In genomic region chr7:90442518-90443080, GRCm38 (mm10) we compare ENCODE assay signal across 8 mouse cellular contexts. TPM values are rescaled to one million over a fixed set of nuclear protein-coding genes. Genes with fewer than 3 reads are reported as not detected.
DNase-seq lines count a peak whose midpoint lies in the region; ATAC-seq lines count a peak whose summit lies in the region.

Gene Crebzf (plus strand): TSS chr7:90442729.

- no peaks in the 10 kb centered on the region for H3K9me3 ChIP-seq in heart, embryonic 14.5 days (ENCODE audit: control insufficient read depth, low read length)
- H3K9me3 ChIP-seq in liver, embryonic 13.5 days (replicated peaks): no peaks in the 10 kb centered on the region
- no peaks in the 10 kb centered on the region for H3K9me3 ChIP-seq in stomach, embryonic 16.5 days (replicated peaks; ENCODE audit: control insufficient read depth, low read length)

- peak; percentile 95 for DNase-seq in c-Kit-negative CD71-positive TER-119-positive erythroid progenitor cells, embryonic 14.5 days (ENCODE audit: low read depth, low spot score)
- DNase-seq in fibroblast of lung, adult 2 months (ENCODE audit: low read depth): peak; percentile 95
- DNase-seq in kidney, postnatal 14 days: peak; percentile 98
- DNase-seq in liver, embryonic 13.5 days: peak; percentile 93
- DNase-seq in neural tube, embryonic 10.5 days (ENCODE audit: extremely low spot score, low spot score): peak; percentile 95

- WGBS in heart, embryonic 14.5 days: under 1% methylated on average over 54 of the region's 54 CpGs
- WGBS in liver, embryonic 13.5 days (ENCODE audit: insufficient replicate concordance): 0% methylated on average over 43 of the region's 54 CpGs
- WGBS in stomach, embryonic 16.5 days: under 1% methylated on average over 51 of the region's 54 CpGs

- peaks cover 9% of the 10 kb centered on the region for H3K36me3 ChIP-seq in heart, embryonic 14.5 days (ENCODE audit: control insufficient read depth, insufficient read depth, low read length)
- H3K36me3 ChIP-seq in liver, embryonic 13.5 days: peaks cover 5% of the 10 kb centered on the region
- no peaks in the 10 kb centered on the region for H3K36me3 ChIP-seq in stomach, embryonic 16.5 days (ENCODE audit: control insufficient read depth, insufficient read depth, low read length)

- H3K9ac ChIP-seq in heart, embryonic 14.5 days (ENCODE audit: low read length): peak within 1 kb of the TSS; percentile 99
- peak within 1 kb of the TSS; percentile 99 for H3K9ac ChIP-seq in liver, embryonic 13.5 days
- peak within 1 kb of the TSS; percentile 100 for H3K9ac ChIP-seq in stomach, embryonic 16.5 days (ENCODE audit: low read length)

- peak within 1 kb of the TSS; percentile 96 to 99 for H3K27ac ChIP-seq in heart, embryonic 14.5 days (replicated peaks in 1 of 2; ENCODE audit: control insufficient read depth in 1 of 2, insufficient read depth in 1 of 2, low read depth in 2 of 2, low read length in 2 of 2)
- H3K27ac ChIP-seq in liver, embryonic 13.5 days: peak within 1 kb of the TSS; percentile 94
- peak within 1 kb of the TSS; percentile 97 for H3K27ac ChIP-seq in stomach, embryonic 16.5 days (ENCODE audit: low read length)

- no peaks in the 10 kb centered on the region for H3K27me3 ChIP-seq in heart, embryonic 14.5 days (ENCODE audit: control insufficient read depth, insufficient read depth, low read length)
- no peaks in the 10 kb centered on the region for H3K27me3 ChIP-seq in liver, embryonic 13.5 days
- H3K27me3 ChIP-seq in stomach, embryonic 16.5 days (ENCODE audit: control insufficient read depth, insufficient read depth, low read length): no peaks in the 10 kb centered on the region

- peak within 1 kb of the TSS; percentile 67 for H3K4me2 ChIP-seq in heart, embryonic 14.5 days (ENCODE audit: low read length)
- peak within 1 kb of the TSS; percentile 86 for H3K4me2 ChIP-seq in liver, embryonic 13.5 days
- H3K4me2 ChIP-seq in stomach, embryonic 16.5 days (ENCODE audit: low read depth, low read length): peak within 1 kb of the TSS; percentile 76

- H3K4me1 ChIP-seq in heart, embryonic 14.5 days (ENCODE audit: control insufficient read depth in 2 of 2, insufficient read depth in 2 of 2, low read length in 2 of 2): peaks cover 0 to 11% of the 10 kb centered on the region in 2 experiments; a peak in 2 of 4 replicates
- peaks cover 8% of the 10 kb centered on the region for H3K4me1 ChIP-seq in liver, embryonic 13.5 days (replicated peaks)
- no peaks in the 10 kb centered on the region for H3K4me1 ChIP-seq in stomach, embryonic 16.5 days (ENCODE audit: control insufficient read depth, insufficient read depth, low read length)

- peak within 1 kb of the TSS; percentile 77 to 94 for H3K4me3 ChIP-seq in heart, embryonic 14.5 days (ENCODE audit: control insufficient read depth in 1 of 2, insufficient read depth in 1 of 2, low read depth in 1 of 2, low read length in 2 of 2)
- H3K4me3 ChIP-seq in liver, embryonic 13.5 days (replicated peaks): peak within 1 kb of the TSS; percentile 98
- H3K4me3 ChIP-seq in stomach, embryonic 16.5 days (replicated peaks; ENCODE audit: low read length): peak within 1 kb of the TSS; percentile 99

- ATAC-seq in CD4-positive, CD25-positive, alpha-beta regulatory T cell, adult 4 months: peak; percentile 91
- ATAC-seq in heart, embryonic 14.5 days (ENCODE audit: insufficient number of reproducible peaks, insufficient read depth, low FRiP score, low read depth): peak; percentile 95
- ATAC-seq in liver, embryonic 13.5 days (ENCODE audit: low read depth): peak; percentile 92
- peak; percentile 96 for ATAC-seq in stomach, embryonic 16.5 days (ENCODE audit: insufficient read depth, low FRiP score)

RNA-seq across cellular contexts. Expression of gene Crebzf, which starts in this region (rescaled TPM):
- polyA plus RNA-seq in CD4-positive, CD25-positive, alpha-beta regulatory T cell, adult 4 months (2017; shearing (Covaris generic)): 10 to 100 TPM; 13.7 to 29.0 TPM
- 28.7 and 31.2 TPM in 2 replicates for polyA plus RNA-seq in heart, embryonic 14.5 days (2014; fragmentation: Nextera tagmentation; extraction: Ambion mirVana)
- 13.7 and 13.8 TPM in 2 replicates for polyA plus RNA-seq in liver, embryonic 13.5 days (2015; fragmentation: Nextera tagmentation; extraction: Ambion mirVana)
- 12.5 and 17.4 TPM in 2 replicates for polyA plus RNA-seq in stomach, embryonic 16.5 days (2015; fragmentation: Nextera tagmentation; extraction: Ambion mirVana)

Comparison
In these comparisons a context has a peak if more than half of its experiments do, and no peak if none do; other contexts are left out.
1. Peak in every context shown above with its lines: DNase-seq, ATAC-seq, H3K4me3 ChIP-seq and H3K27ac ChIP-seq.